Mouse (Mus musculus) spleen, postnatal 10 days (tissue): ENCODE results near the gene Avil.

ENCODE experiments used
- DNase-seq, 2 experiments: peaks; one replicate each; pipeline ENCODE4 v3.0.0; 2021 to 2022; ENCODE audit warnings: low spot score in 2 of 2

Gene Avil

DNA sequence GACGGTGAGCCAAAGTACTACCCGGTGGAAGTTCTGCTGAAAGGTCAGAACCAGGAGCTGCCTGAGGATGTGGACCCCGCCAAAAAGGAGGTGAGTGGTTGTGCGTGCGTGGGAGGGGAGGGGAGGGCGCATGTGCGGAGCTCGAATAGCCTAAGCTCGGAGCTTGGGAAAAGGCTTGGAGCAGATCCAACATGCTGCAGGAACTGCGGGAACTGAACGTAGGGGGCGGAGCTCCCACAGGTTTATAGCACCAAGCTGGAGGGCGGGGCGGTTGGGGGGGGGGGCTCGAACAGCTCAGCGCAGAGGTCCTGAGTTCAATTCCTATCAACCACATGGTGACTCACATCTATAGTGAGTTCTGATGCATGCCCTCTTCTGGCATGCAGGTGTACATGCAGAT is 17.9 kb downstream of the Avil start:
- DNase-seq: no peak

DNA sequence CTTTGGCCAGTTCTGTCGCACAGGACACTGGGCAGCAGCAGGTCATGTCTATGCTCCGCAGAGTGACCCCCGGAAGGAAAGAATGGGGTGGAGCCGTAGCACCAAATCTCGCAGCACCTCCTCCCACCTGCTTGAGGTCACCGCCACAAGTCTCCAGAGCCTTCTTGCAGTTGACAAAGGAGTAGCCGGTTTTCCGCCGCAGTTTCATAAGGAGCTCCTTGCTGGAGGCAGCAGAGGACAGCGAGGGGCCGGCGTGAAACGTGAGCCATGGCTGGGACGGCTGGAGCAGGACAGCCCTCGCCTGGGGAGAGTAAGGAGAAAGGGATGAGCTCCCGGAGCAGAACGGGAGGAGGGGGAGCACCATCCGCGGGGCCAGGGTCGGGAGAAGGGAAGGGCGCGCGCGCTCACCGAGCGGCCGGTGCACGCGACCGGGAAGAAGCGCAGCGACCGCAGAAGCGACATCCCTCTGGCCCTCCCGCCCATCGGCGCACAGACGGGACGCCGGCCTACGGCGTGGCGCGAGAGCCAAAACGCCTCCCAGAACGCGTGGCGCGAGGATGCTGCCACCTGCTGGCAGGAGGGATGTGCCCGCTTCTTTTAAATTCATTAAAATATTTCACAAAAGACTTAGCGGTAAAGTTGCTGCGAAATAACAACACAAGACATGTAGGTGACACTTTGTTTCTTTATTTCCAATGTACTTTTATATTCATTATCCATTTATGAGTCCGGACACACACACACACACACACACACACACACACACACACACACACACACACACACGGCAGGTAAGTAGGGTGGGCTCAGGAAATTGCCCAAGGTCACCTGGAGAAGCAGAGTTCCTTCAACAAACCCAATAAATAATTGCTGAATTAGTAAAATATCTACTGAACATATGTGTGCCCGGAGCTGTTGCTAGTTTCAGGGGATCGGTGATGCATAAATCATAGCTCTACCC is 30.1 kb downstream of the Avil start, which contains the start of gene Tsfm:
Gene Tsfm, minus strand, starts transcription at position 505 of the 961 bp plus-strand sequence.
- peak; percentile 91 to 95 for DNase-seq

DNA sequence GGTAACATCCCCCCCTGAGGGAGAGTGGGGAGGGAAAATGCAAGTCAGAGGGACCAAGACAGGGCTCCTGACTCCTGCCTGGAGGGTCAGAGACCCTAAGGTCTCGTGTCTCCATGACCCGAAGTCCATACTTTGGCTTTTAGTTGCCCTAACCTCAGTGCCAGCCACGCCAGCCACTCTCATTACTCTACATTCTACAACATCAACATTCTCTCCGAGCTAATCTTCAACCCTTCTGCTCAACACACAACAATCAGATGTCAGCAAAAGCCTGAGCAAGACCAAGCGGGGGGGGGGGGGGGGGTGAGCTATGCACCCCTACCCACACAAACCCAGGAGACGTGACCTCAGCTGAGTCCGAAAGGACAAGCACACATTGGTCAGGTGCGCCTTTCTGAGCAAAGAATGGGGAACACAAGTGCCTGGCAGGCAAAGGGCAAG is 32.8 kb downstream of the Avil start:
- DNase-seq: no peak

DNA sequence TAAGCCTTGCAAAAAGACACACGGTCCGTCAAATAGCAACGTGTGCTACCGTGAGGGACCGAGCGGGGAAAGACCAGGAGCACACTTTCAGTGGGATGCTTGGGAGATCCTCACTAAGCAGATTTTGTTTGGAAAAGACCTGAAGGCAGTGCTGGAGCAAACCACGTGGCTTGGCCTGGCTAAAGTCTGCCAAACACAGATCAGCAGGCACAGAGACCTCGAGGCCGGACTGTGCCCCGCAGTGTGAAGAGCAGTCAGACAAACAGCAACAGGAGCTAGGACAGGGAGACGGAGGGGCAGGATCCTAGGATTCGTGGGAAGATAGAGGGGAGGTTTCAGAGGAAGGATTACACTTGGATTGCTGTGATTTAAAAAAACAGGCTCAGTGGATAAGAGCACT is 35.8 kb downstream of the Avil start:
- DNase-seq: no peak

DNA sequence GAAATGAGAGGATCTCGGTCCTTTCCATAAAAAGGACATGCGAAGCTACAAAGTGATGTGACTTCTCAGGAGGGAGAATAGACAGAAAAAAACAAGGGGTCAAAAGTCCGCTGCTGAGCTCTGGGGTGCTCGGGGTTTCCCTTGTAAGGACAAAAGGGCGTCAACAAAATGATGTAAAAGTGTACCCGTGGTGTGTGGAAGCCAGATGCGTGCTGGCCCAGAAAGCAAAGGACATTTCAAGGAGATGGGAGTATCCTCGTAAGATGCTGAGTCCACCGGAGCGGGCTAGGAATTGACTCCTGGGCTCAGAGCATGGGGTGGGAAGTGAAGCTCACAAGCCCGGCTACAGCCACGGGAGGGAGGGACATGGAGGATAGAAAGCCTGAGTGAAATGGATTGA is 37.1 kb downstream of the Avil start:
- no peak for DNase-seq

DNA sequence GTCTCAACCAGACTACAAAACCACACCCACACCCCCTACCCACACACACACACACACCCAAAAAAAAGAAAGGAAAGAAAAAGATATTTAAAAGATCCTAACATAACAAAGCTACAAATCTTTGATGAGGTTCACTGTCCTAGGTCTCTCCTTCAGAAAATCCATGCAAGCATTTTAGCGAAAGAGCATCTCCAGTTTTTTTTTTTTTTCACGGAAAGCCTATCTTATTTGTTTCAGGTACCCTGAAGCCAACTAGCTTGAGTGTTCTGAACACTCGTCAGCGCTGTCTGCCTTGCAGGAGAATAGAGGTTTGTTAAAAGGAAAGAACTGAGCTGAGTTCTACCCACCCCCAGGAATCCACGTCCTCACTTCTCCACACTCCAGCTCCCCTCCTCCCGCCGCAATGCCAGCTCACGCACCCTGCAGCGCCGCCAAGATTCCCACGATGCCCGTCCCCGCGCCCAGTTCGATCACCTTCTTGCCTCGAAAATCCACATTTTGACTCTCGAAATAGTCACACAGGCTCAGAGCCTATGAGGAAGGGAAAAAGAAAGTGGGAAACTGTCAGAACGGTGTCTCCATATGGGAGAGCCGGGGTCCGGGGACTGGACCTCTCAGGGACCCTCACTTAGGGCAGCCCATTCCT is 40.2 kb downstream of the Avil start:
- DNase-seq: no peak

DNA sequence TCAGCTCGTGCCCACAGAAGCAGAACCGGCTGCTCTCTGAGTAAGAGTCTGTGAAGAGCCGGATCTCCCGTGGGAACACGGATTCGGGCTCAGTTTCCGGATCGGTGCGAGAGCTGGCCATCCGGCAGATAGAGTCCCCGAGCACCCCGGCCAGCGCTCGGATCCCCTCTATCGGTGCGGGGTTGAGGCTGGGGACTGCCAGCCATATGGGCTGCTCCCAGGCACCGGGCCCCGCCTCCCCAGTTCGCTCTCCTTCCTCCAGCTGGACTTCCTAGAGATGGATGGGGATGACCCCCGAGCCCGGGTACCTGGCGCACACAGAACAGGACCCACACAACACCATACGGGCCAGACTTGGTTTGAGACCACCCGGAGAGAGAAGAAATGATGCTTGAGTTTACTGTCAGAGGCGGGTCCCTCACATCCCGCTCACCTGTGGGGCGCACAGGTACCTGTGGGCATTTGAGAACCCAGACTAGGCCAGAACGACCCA is 40.8 kb downstream of the Avil start, which contains the start of the genes Mettl1 and Eef1akmt3:
Gene Mettl1, plus strand, starts transcription at position 141 of the 493 bp plus-strand sequence.
Gene Eef1akmt3, minus strand, starts transcription at position 240 of the 493 bp plus-strand sequence.
- DNase-seq: peak in 1 of 2 experiments; percentile 32

DNA sequence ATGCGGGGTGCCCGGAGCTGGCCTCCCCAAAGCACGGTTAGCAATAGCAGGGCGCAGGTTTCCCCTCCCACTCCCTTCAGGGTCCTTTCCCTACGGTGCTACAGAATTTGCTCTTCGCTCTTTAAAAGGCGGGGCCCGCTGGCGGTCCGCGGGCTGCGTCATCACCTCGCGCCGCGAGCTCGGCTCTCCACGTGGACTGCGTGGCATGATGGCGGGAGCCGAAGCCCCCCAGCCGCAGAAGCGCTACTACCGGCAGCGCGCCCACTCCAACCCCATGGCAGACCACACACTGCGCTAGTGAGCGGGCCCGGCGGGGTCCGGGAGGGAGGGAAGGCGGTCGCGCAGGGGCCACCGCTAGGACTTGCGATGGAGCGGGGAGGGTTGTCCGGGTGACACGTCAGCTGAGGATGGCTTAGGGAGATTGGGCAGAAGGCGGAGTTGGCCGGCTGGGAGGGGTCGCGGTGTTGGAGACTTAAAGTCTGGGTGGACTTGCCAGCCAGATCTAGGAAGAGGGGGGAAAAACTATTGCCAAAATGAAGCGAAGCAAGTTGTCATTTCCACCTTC is 41.3 kb downstream of the Avil start:
- DNase-seq: peak; percentile 71 to 87

DNA sequence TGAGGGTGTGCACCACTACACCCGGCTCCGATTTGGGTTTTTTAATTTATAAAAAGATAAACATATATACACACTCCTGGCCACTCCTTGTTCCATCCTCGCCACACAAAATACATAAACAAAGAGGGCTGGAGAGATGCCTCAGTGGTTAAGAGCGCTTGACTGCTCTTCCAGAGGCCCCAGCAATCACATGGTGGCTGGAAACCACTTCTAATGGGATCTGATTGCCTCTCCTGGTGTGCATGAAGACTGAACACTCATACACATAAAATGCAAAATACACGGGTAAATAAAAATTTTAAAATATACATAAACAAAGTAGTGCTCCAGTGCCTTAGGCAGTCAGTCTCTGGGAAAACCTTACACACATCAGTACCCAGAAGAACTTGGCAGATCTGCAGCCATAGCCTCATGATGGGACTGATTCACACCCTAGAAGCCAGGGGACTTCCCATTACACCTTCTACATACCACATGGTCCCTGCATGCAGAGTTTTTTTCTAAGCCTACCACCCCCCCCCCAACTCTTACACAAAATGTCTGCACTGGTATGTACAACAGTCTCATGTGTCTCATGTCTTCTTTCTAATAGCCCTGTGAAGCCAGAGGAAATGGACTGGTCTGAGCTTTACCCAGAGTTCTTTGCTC is 42.1 kb downstream of the Avil start:
- DNase-seq: no peak

DNA sequence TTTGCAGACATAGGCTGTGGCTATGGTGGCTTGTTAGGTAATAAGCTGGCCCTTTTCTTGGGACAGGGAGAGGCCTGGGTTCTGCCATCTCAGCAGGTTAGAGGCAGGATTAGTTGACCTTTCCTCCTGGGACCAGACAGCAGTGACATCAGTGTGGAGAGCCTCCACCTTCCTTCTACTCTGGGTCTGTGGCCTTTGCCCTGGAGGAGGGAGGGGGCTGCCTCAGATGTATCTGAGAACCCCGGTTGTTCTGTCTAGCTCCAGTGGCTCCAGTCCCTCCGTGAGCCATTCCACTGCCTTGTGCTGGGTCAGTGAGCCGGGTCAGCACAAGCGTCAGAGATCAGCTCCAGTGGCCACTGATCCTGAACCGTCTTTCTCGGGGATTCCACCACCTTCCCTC is 42.7 kb downstream of the Avil start:
- no peak for DNase-seq

DNA sequence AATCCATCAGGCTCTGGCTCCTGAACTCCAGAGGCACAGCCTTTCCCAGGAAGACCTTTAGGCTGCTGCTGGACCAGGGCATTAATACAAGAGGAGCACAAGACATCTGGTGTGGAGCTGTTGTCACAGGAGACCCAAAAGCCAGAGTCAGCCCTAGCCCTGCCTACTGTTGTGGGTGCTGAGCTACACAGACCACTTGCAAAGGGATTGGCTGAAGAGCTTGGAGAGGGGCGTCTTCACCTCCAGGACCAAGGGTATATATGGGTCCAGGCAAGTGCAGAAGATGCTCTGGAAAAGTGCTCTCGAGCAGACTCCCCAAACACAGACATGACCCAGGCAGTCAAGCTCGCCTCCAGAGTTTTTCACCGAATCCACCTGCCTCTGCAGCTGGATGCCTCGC is 47.4 kb downstream of the Avil start, which contains the start of gene Cyp27b1:
Gene Cyp27b1, plus strand, starts transcription at position 297 of the 400 bp plus-strand sequence.
- DNase-seq: no peak

DNA sequence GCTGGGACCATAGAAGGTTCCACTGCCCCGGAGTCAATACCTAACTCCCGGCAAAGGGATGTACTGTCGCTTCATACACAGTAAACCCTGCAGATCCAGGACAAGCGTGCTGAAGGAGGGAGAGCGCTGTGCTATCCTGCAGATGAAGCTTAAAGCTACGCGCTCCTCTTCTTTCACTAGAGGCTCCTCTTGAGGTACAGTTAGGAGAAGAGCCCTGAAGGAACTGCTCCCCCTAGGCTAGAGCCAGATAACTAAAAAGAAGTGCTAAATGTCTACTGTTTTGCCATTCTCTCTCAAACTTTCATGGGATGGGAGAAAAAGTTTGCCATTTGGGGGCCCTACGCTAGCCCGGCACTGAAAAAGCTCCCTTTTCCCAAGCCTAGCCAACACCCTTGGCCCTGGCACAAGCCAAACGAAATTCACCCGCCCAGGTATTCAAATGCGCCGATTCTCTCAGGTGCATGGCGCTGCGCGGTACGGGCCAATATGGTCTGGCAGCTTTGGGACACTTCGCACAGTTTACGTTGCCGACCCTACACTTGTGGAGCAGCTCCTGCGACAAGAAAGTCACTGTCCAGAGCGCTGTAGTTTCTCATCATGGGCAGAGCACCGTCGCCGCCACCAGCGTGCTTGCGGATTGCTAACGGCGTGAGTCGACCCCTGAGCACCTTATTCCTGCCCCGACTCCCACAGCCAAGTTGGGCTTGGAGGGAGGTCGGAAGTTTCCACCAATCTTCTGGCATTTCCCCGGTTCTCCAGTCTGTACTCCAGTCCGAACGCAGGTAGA is 48.3 kb downstream of the Avil start:
- DNase-seq: no peak

DNA sequence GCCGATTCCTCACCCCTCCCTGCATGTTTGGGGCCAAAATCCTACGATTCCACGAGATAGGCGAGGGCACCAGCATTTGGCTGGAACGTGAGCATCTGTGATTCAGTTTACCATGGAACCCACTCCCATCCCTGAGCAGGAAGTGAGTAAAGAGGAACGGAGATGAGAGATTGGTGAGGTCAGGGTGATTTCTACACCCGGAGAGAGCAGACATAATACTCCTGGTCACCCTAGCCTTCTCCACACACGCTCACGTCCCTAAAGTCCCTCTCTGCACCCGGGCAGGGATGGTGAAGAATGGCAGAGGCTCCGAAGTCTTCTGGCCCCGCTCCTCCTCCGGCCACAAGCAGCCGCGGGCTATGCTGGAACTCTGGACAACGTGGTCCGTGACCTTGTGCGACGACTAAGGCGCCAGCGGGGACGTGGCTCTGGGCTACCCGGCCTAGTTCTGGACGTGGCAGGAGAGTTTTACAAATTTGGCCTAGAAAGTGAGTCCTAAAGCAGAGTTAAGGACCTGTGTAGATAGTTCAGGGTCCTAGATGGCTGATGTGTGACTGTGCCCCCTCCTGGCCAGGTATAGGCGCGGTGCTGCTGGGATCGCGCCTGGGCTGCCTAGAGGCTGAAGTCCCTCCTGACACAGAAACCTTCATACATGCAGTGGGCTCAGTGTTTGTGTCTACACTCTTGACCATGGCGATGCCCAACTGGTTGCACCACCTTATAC is 49.0 kb downstream of the Avil start:
- DNase-seq: no peak

DNA sequence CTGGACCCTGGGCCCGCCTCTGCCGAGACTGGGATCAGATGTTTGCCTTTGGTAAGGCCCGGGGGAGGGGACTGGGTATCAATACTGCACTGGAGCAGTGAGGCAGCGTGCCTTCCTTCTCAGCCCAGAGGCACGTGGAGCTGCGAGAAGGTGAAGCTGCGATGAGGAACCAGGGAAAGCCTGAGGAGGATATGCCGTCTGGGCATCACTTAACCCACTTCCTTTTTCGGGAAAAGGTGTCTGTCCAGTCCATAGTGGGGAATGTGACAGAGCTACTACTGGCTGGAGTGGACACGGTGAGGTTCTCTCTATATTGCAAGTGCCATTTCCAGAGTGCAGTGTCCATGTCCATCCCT is 49.6 kb downstream of the Avil start:
- no peak for DNase-seq

DNA sequence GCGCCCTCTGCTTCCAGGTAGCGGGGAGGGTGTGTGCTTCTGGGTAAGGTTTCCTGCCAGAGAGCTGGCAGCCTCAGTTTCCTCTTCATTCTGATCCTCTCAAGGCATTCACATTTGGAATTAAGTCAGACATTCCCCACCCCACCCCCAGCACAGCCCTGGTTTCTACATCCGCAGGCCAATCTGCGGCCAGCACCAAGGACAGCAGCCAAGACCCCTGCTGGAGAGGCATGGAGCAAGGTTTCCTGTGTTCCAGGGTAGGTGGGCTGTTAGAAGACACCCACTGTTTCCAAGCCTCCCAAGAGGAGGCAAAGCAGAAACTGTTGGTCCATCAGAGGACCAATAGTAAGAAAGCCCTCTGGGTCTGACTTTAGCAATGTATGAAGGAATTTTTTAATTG is 54.1 kb downstream of the Avil start:
- DNase-seq: peak in 1 of 2 experiments; percentile 39

DNA sequence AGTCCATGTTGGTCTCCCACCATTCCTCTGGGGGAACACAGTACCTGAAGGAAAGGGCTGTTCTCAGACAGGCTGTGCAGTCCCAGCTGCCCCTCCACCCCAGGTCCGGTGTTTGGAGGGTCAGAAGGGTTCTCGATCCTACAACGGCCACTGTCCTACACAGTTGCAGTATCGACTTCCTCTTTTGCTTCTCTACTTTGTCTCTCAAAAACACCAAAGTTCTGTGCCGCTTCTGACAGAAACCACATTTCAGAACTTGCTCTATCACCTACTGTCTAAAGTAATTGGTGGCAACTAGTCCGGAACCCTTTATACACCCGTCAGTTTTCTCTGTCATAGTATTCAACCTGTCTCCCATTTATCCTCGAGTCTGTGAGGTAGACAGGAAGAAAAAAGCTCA is 54.9 kb downstream of the Avil start:
- DNase-seq: no peak

DNA sequence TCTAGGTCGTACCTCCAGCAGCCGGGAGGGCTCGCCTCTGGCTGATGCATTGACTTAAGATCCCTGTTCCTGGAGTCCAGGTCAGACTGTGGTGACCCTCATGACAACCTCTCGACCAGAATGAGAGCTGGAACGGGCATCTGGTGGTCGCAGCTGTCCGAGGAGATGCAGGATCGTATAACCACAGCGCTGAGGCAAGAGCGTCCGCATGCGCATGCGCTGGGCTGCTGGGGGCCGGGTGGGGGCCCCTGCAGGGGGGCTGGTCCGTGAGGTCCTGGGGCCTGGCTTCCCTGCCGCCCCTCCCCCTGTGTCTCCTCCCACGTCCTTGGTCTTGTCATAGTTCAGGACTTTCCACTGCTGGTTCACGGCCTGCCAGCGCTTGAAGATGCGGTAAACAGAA is 56.0 kb downstream of the Avil start:
- DNase-seq: no peak

DNA sequence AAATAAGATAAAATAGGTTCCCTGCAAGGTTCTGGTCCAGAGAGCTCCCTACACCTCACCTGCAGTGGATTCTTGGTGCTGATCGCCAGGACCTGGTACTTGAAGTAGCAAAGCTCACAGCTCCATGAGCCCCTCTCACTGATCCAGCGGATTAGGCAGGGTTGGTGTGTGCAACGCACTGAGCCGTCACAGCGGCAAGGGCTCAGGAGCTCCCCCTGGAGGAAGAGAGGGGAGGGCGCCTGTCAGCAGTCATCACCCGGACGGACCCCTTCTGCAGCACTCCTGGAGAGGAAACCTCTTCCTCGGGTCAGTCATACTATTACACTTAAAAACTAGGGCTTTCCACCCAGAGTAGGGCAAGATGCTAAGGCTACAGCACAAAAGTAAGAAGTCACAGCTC is 57.7 kb downstream of the Avil start:
- peak; percentile 66 to 83 for DNase-seq

DNA sequence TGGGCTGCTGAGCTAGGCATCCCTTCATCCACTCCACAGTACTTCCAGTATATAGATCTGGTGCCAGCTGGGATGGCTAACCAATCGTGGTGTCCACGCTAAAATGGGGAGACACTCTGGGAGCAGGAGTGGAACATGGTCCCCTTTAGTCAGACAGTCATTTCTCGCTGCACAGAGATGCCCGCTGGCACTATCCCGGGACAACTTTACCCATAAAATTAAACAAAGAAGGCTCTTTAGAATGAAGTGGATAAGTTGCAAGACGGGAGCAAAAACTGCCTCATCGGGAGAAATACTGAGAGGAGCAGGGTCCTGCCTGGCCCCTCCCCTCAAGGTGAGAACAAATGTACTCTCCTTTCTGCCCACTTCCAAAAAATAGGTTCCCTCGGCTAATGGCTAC is 58.2 kb downstream of the Avil start:
- no peak for DNase-seq
